Mouse (Mus musculus): ENCODE data around the gene Nab2. TPM values are rescaled to one million over a fixed set of nuclear protein-coding genes. Genes with fewer than 3 reads are reported as not detected.
A peak's percentile ranks its signal among the peaks of the same experiment; 100 is the strongest.

The Nab2 gene
- polyA plus RNA-seq, 1 experiment: 79.2 TPM

- Histone ChIP-seq H3K4me1 (replicated peaks; ENCODE audit: control insufficient read depth, insufficient read depth, low read length) (no peaks in the 10 kb centered on the region), H3K4me3 (ENCODE audit: control insufficient read depth, insufficient read depth, low read length) (no peak overlapping the region), H3K36me3 (ENCODE audit: control insufficient read depth, insufficient read depth, low read length) (no peaks in the 10 kb centered on the region), H3K27ac (ENCODE audit: control insufficient read depth, insufficient read depth, low read length) (no peak overlapping the region), H3K27me3 (ENCODE audit: control insufficient read depth, insufficient read depth, low read length) (no peaks in the 10 kb centered on the region)
- 92% methylated on average over 6 of the region's 6 CpGs for WGBS
- no peak for DNase-seq
- TF ChIP-seq POLR2A (IDR thresholded peaks at IDR 0.05; ENCODE audit: control insufficient read depth, extremely low read depth, insufficient read depth, low read length, poor library complexity) (no peak), CTCF (IDR thresholded peaks at IDR 0.05; ENCODE audit: borderline replicate concordance, control insufficient read depth, extremely low read depth, insufficient read depth, low read length, poor library complexity) (no peak)
These were observed 14.5 kb upstream of the Nab2 start for GRCm38 (mm10) chr10:127682886-127683285.

GRCm38 (mm10) chr10:127679881-127680280 lies 11.5 kb upstream of the Nab2 start:
- H3K4me1 ChIP-seq (replicated peaks; ENCODE audit: control insufficient read depth, insufficient read depth, low read length): peaks cover 8% of the 10 kb centered on the region; the same call in 1 of the 2 replicates
- no peaks in the 10 kb centered on the region for H3K36me3 ChIP-seq (ENCODE audit: control insufficient read depth, insufficient read depth, low read length)
- H3K27me3 ChIP-seq (ENCODE audit: control insufficient read depth, insufficient read depth, low read length): no peaks in the 10 kb centered on the region
- no peak overlapping the region for H3K4me3 ChIP-seq (ENCODE audit: control insufficient read depth, insufficient read depth, low read length)
- no peak for TF ChIP-seq CTCF (IDR thresholded peaks at IDR 0.05; ENCODE audit: borderline replicate concordance, control insufficient read depth, extremely low read depth, insufficient read depth, low read length, poor library complexity)
- no peak for TF ChIP-seq POLR2A (IDR thresholded peaks at IDR 0.05; ENCODE audit: control insufficient read depth, extremely low read depth, insufficient read depth, low read length, poor library complexity)
- H3K27ac ChIP-seq (ENCODE audit: control insufficient read depth, insufficient read depth, low read length): no peak overlapping the region
- whole genome bisulfite sequencing: 98% methylated on average over 3 of the region's 3 CpGs
- no peak for DNase-seq

- DNase-seq: no peak
- peaks cover 9% of the 10 kb centered on the region; the same call in 1 of the 2 replicates for H3K4me1 ChIP-seq (replicated peaks; ENCODE audit: control insufficient read depth, insufficient read depth, low read length)
- TF ChIP-seq CTCF (IDR thresholded peaks at IDR 0.05; ENCODE audit: borderline replicate concordance, control insufficient read depth, extremely low read depth, insufficient read depth, low read length, poor library complexity) (no peak), POLR2A (IDR thresholded peaks at IDR 0.05; ENCODE audit: control insufficient read depth, extremely low read depth, insufficient read depth, low read length, poor library complexity) (no peak)
- WGBS: 100% methylated on average over 1 of the region's 1 CpGs
- no peaks in the 10 kb centered on the region for H3K36me3 ChIP-seq (ENCODE audit: control insufficient read depth, insufficient read depth, low read length)
- H3K27me3 ChIP-seq (ENCODE audit: control insufficient read depth, insufficient read depth, low read length): no peaks in the 10 kb centered on the region
- H3K27ac ChIP-seq (ENCODE audit: control insufficient read depth, insufficient read depth, low read length): no peak overlapping the region
- no peak overlapping the region for H3K4me3 ChIP-seq (ENCODE audit: control insufficient read depth, insufficient read depth, low read length)
These were observed 10.8 kb upstream of the Nab2 start for GRCm38 (mm10) chr10:127679208-127679607.

GRCm38 (mm10) chr10:127677591-127678336 lies 9.4 kb upstream of the Nab2 start:
- Histone ChIP-seq H3K27ac (ENCODE audit: control insufficient read depth, insufficient read depth, low read length) (0 out of 2 replicates have a peak overlapping the region, but pooled peaks have one; percentile 12), H3K4me3 (ENCODE audit: control insufficient read depth, insufficient read depth, low read length) (peak overlapping the region; percentile 79), H3K36me3 (ENCODE audit: control insufficient read depth, insufficient read depth, low read length) (no peaks in the 10 kb centered on the region), H3K4me1 (replicated peaks; ENCODE audit: control insufficient read depth, insufficient read depth, low read length) (peaks cover 9% of the 10 kb centered on the region; the same call in 1 of the 2 replicates), H3K27me3 (ENCODE audit: control insufficient read depth, insufficient read depth, low read length) (no peaks in the 10 kb centered on the region)
- DNase-seq: peak; percentile 85
- TF ChIP-seq CTCF (IDR thresholded peaks at IDR 0.05; ENCODE audit: borderline replicate concordance, control insufficient read depth, extremely low read depth, insufficient read depth, low read length, poor library complexity) (no peak), POLR2A (IDR thresholded peaks at IDR 0.05; ENCODE audit: control insufficient read depth, extremely low read depth, insufficient read depth, low read length, poor library complexity) (no peak)
- 9% methylated on average over 14 of the region's 14 CpGs for WGBS

- H3K36me3 ChIP-seq (ENCODE audit: control insufficient read depth, insufficient read depth, low read length): no peaks in the 10 kb centered on the region
- TF ChIP-seq POLR2A (IDR thresholded peaks at IDR 0.05; ENCODE audit: control insufficient read depth, extremely low read depth, insufficient read depth, low read length, poor library complexity) (peak; percentile 54; the same call in 1 of the 2 replicates), CTCF (IDR thresholded peaks at IDR 0.05; ENCODE audit: borderline replicate concordance, control insufficient read depth, extremely low read depth, insufficient read depth, low read length, poor library complexity) (no peak)
- H3K27ac ChIP-seq (ENCODE audit: control insufficient read depth, insufficient read depth, low read length): peak overlapping the region; percentile 12; the same call in 1 of the 2 replicates
- peak overlapping the region; percentile 79 for H3K4me3 ChIP-seq (ENCODE audit: control insufficient read depth, insufficient read depth, low read length)
- DNase-seq: peak; percentile 89
- H3K4me1 ChIP-seq (replicated peaks; ENCODE audit: control insufficient read depth, insufficient read depth, low read length): peaks cover 9% of the 10 kb centered on the region; the same call in 1 of the 2 replicates
- under 1% methylated on average over 71 of the region's 71 CpGs for WGBS
- H3K27me3 ChIP-seq (ENCODE audit: control insufficient read depth, insufficient read depth, low read length): no peaks in the 10 kb centered on the region
These were observed 8.6 kb upstream of the Nab2 start for GRCm38 (mm10) chr10:127676691-127677548.

GRCm38 (mm10) chr10:127675859-127676398 lies 7.6 kb upstream of the Nab2 start:
- no peak overlapping the region for H3K4me3 ChIP-seq (ENCODE audit: control insufficient read depth, insufficient read depth, low read length)
- WGBS: 44% methylated on average over 5 of the region's 5 CpGs
- H3K36me3 ChIP-seq (ENCODE audit: control insufficient read depth, insufficient read depth, low read length): no peaks in the 10 kb centered on the region
- DNase-seq: no peak
- TF ChIP-seq CTCF (IDR thresholded peaks at IDR 0.05; ENCODE audit: borderline replicate concordance, control insufficient read depth, extremely low read depth, insufficient read depth, low read length, poor library complexity) (no peak), POLR2A (IDR thresholded peaks at IDR 0.05; ENCODE audit: control insufficient read depth, extremely low read depth, insufficient read depth, low read length, poor library complexity) (no peak)
- H3K4me1 ChIP-seq (replicated peaks; ENCODE audit: control insufficient read depth, insufficient read depth, low read length): peaks cover 9% of the 10 kb centered on the region; the same call in 1 of the 2 replicates
- no peaks in the 10 kb centered on the region for H3K27me3 ChIP-seq (ENCODE audit: control insufficient read depth, insufficient read depth, low read length)
- no peak overlapping the region; the same call in 1 of the 2 replicates for H3K27ac ChIP-seq (ENCODE audit: control insufficient read depth, insufficient read depth, low read length)
